8 mouse cellular contexts compared by ENCODE assay signal in the genomic region with DNA sequence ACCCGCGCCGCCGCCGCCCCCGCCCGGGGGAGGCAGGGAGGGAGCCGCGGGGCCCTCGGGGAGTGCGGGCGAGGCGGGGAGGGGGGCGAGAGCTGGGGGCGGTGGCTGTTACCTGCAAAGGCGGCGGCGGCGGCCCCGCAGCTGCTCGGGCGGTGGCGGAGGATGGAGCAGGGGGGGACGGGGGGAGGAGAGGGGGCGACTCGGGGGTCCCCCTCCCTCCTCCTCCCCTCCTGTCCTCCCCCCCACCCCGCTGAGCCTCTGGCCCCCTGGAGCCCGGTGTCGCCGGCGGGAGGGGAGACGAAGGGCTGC. TPM values are rescaled to one million over a fixed set of nuclear protein-coding genes. Genes with fewer than 3 reads are reported as not detected.
DNase-seq lines count a peak whose midpoint lies in the region; ATAC-seq and TF ChIP-seq lines count a peak whose summit lies in the region.

A gene (minus strand): TSS at position 170 of the 309 bp plus-strand sequence.

- H3K79me2 ChIP-seq in C2C12 (ENCODE audit: control insufficient read depth, insufficient read depth), result peaks cover 39% of the 10 kb centered on the region

- peak within 1 kb of the TSS; percentile 79 for H3ac ChIP-seq in C2C12 (ENCODE audit: control insufficient read depth, insufficient read length, low read depth)

- peak; percentile 61 to 66 for DNase-seq in cerebellum, postnatal 14 days
- no peak for DNase-seq in embryonic facial prominence, embryonic 10.5 days (ENCODE audit: low spot score)
- peak; percentile 57 for DNase-seq in left cerebral cortex, postnatal 4 days
- DNase-seq in midbrain, postnatal 0 days (ENCODE audit: low spot score), result no peak

- no peaks in the 10 kb centered on the region for H3K27me3 ChIP-seq in C2C12 (ENCODE audit: control insufficient read depth, insufficient read depth, insufficient read length)
- peaks cover 11% of the 10 kb centered on the region for H3K27me3 ChIP-seq in embryonic facial prominence, embryonic 10.5 days (replicated peaks; ENCODE audit: low read depth, poor library complexity, severe bottlenecking)
- no peaks in the 10 kb centered on the region for H3K27me3 ChIP-seq in heart, embryonic 16.5 days (ENCODE audit: control insufficient read depth, insufficient read depth, low read length)
- H3K27me3 ChIP-seq in midbrain, postnatal 0 days (ENCODE audit: insufficient read depth, low read length), result no peaks in the 10 kb centered on the region

- peak within 1 kb of the TSS; percentile 99 for H3K27ac ChIP-seq in embryonic facial prominence, embryonic 10.5 days (replicated peaks)
- H3K27ac ChIP-seq in heart, embryonic 16.5 days (ENCODE audit: low read length), result peak within 1 kb of the TSS; percentile 85
- H3K27ac ChIP-seq in midbrain, postnatal 0 days (ENCODE audit: low read depth, low read length), result peak within 1 kb of the TSS; percentile 98

- H3K36me3 ChIP-seq in C2C12 (ENCODE audit: control insufficient read depth, insufficient read depth), result no peaks in the 10 kb centered on the region
- H3K36me3 ChIP-seq in embryonic facial prominence, embryonic 10.5 days (replicated peaks), result no peaks in the 10 kb centered on the region
- no peaks in the 10 kb centered on the region for H3K36me3 ChIP-seq in heart, embryonic 16.5 days (ENCODE audit: control insufficient read depth, insufficient read depth)
- H3K36me3 ChIP-seq in midbrain, postnatal 0 days (ENCODE audit: insufficient read depth, low read length), result no peaks in the 10 kb centered on the region

- no peak for TF ChIP-seq CTCF in C2C12 (IDR thresholded peaks at IDR 0.05; ENCODE audit: control insufficient read depth, insufficient read depth, insufficient read length)
- TF ChIP-seq CTCF in midbrain, postnatal 0 days (IDR thresholded peaks at IDR 0.05), result no peak

- peak within 1 kb of the TSS; percentile 95 for H3K4me2 ChIP-seq in heart, embryonic 16.5 days (ENCODE audit: low read depth, low read length)
- H3K4me2 ChIP-seq in midbrain, postnatal 0 days (ENCODE audit: low read depth, low read length, poor library complexity, severe bottlenecking), result peak within 1 kb of the TSS; percentile 93

- no peak for ATAC-seq in cerebellum, adult (ENCODE audit: insufficient number of reproducible peaks, low FRiP score, low TSS enrichment)
- peak; percentile 12 for ATAC-seq in heart, embryonic 16.5 days (replicated peaks; ENCODE audit: extremely low read depth, insufficient read depth, low FRiP score)
- ATAC-seq in midbrain, postnatal 0 days (ENCODE audit: low FRiP score), result peak; percentile 64
- ATAC-seq in inflammation-experienced regulatory T-cells, adult 6 months, result no peak

- peak within 1 kb of the TSS; percentile 51 for H3K4me3 ChIP-seq in C2C12 (ENCODE audit: insufficient read depth, poor library complexity, severe bottlenecking)
- peak within 1 kb of the TSS; percentile 98 for H3K4me3 ChIP-seq in embryonic facial prominence, embryonic 10.5 days
- peak within 1 kb of the TSS; percentile 95 for H3K4me3 ChIP-seq in heart, embryonic 16.5 days (ENCODE audit: low read length)
- H3K4me3 ChIP-seq in midbrain, postnatal 0 days (ENCODE audit: low read depth, low read length), result peak within 1 kb of the TSS; percentile 96

- peak within 1 kb of the TSS; percentile 92 for H3K9ac ChIP-seq in heart, embryonic 16.5 days (ENCODE audit: low read length)
- H3K9ac ChIP-seq in midbrain, postnatal 0 days (replicated peaks; ENCODE audit: low read length, poor library complexity, severe bottlenecking), result peak within 1 kb of the TSS; percentile 98

- under 1% methylated on average over 21 of the region's 32 CpGs for WGBS in embryonic facial prominence, embryonic 10.5 days
- WGBS in heart, embryonic 16.5 days, result no CpG with 5 or more reads among the region's 32 CpGs
- no CpG with 5 or more reads among the region's 32 CpGs for WGBS in midbrain, postnatal 0 days

- H3K4me1 ChIP-seq in embryonic facial prominence, embryonic 10.5 days, result peaks cover 20% of the 10 kb centered on the region
- H3K4me1 ChIP-seq in heart, embryonic 16.5 days (ENCODE audit: control insufficient read depth, insufficient read depth, low read length), result peaks cover 6% of the 10 kb centered on the region; the same call in 1 of the 2 replicates
- H3K4me1 ChIP-seq in midbrain, postnatal 0 days (ENCODE audit: insufficient read depth, low read length), result no peaks in the 10 kb centered on the region

- intact Hi-C loops in left cerebral cortex, postnatal 4 days (cut with DNase I), result loop anchor here (5.0 to 10.0 kb wide), 4 partner anchors 184 to 427 kb away; a partner anchor contains a TSS

- H3K9me3 ChIP-seq in embryonic facial prominence, embryonic 10.5 days, result no peaks in the 10 kb centered on the region
- no peaks in the 10 kb centered on the region for H3K9me3 ChIP-seq in heart, embryonic 16.5 days (replicated peaks; ENCODE audit: control insufficient read depth, low read length)
- no peaks in the 10 kb centered on the region for H3K9me3 ChIP-seq in midbrain, postnatal 0 days (ENCODE audit: low read length)

- H3K79me3 ChIP-seq in C2C12 (ENCODE audit: low read depth), result peaks cover 22% of the 10 kb centered on the region

TF ChIP-seq in C2C12, 6 proteins besides CTCF, POLR2A, EP300 and RAD21:
- TF ChIP-seq MYOD1 (IDR thresholded peaks at IDR 0.05; ENCODE audit: control insufficient read depth, insufficient read length, low read depth) (no peak), FOSL1 (IDR thresholded peaks at IDR 0.05; ENCODE audit: insufficient read depth, low read length, poor library complexity, severe bottlenecking) (no peak), CEBPB (IDR thresholded peaks at IDR 0.05; ENCODE audit: low read depth) (no peak), MYOG (IDR thresholded peaks at IDR 0.05; ENCODE audit: control insufficient read depth, extremely low read depth, insufficient read length) (no peak)
TF ChIP-seq in C2C12: peak in this region for 0.

RNA-seq across cellular contexts. Expression of the gene that starts here (rescaled TPM):
- 8.6 TPM for polyA plus RNA-seq in C2C12 (2012; fragmentation: generic; extraction: Trizol)
- 9.7 and 10.2 TPM in 2 replicates for polyA plus RNA-seq in embryonic facial prominence, embryonic 10.5 days (2016; fragmentation: Nextera tagmentation; extraction: Ambion mirVana)
- polyA plus RNA-seq in heart, embryonic 16.5 days (2015; fragmentation: Nextera tagmentation; extraction: Ambion mirVana), result 3.6 and 4.5 TPM in 2 replicates
- total RNA-seq in left cerebral cortex, postnatal 4 days (2021), result 100 to 1,000 TPM; 306 to 351 TPM
- 92.6 and 94.8 TPM in 2 replicates for total RNA-seq in midbrain, postnatal 0 days (2014; rRNA removed)
- polyA plus RNA-seq in midbrain, postnatal 0 days (2015; fragmentation: Nextera tagmentation; extraction: Ambion mirVana), result 12.7 and 14.5 TPM in 2 replicates
- 1 to 10 TPM; 5.1 to 8.3 (median 5.8) TPM for polyA plus RNA-seq in inflammation-experienced regulatory T-cells, adult 6 months (2017; shearing (Covaris generic))

Comparison
In these comparisons a context has a peak if more than half of its experiments do, and no peak if none do; other contexts are left out.
1. DNase-seq: peak in cerebellum, postnatal 14 days (2 of 2) and left cerebral cortex, postnatal 4 days (single experiment); none in embryonic facial prominence, embryonic 10.5 days (single experiment) and midbrain, postnatal 0 days (single experiment).
2. ATAC-seq: peak in heart, embryonic 16.5 days (single experiment) and midbrain, postnatal 0 days (single experiment); none in cerebellum, adult (single experiment) and inflammation-experienced regulatory T-cells, adult 6 months (single experiment).
3. Peak in every context shown above with its lines, with median percentiles within 50 percentile points of each other: H3K4me3 ChIP-seq and H3K27ac ChIP-seq.